Mouse (Mus musculus) brain, embryonic 14.5 days (tissue): ENCODE data around the gene Clec16a.

Experiments
- CTCF ChIP-seq: fragments of 200-500 bp; IDR thresholded peaks from 2 replicates; pipeline ENCODE4 v1.5.1; 2012; ENCODE audit warnings: inconsistent platforms, mild to moderate bottlenecking, moderate library complexity, borderline replicate concordance; ENCODE audit not compliant: insufficient read depth, insufficient read length; ENCODE audit errors: extremely low read depth
- POLR2A ChIP-seq: fragments of 200-500 bp; IDR thresholded peaks from 2 replicates; pipeline ENCODE4 v1.6.1; 2012; ENCODE audit warnings: mild to moderate bottlenecking, inconsistent platforms, borderline replicate concordance; ENCODE audit not compliant: poor library complexity, insufficient read depth, insufficient read length, severe bottlenecking; ENCODE audit errors: extremely low read depth

DNA sequence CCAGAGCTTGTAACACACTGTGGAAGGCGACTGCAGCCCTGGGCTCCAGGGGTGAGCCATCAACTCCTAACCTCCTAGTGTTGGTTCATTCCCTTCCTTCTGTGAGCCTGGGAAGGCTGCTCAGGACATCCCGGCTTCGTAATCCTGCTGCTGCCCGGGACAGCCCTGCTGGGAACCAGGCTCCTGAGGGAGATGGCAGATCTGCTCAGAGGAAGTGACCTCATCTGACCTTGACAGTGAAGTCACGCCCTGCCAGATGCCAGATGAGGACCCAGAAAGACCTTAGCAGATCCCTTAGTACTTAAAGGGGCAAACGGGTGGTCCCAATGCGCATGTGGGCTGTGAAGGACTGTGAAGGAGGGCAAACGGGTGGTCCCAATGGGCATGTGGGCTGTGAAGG lies 216.0 kb downstream of the Clec16a start:
- TF ChIP-seq CTCF (no peak), POLR2A (no peak)
